Mouse (Mus musculus) cortical plate, adult 2 months (tissue): ENCODE data around the gene 1700067P10Rik.

Experiments
- CTCF ChIP-seq: fragments of 200-500 bp; IDR thresholded peaks from 2 replicates; pipeline ENCODE4 v1.5.1; 2011; ENCODE audit warnings: mild to moderate bottlenecking, control low read depth, low read length; ENCODE audit not compliant: insufficient read depth; ENCODE audit errors: extremely low read depth
- POLR2A ChIP-seq: fragments of 200-500 bp; IDR thresholded peaks from 2 replicates; pipeline ENCODE4 v1.6.1; 2011; ENCODE audit warnings: mild to moderate bottlenecking, low read length, control low read depth; ENCODE audit not compliant: insufficient read depth; ENCODE audit errors: extremely low read depth

DNA sequence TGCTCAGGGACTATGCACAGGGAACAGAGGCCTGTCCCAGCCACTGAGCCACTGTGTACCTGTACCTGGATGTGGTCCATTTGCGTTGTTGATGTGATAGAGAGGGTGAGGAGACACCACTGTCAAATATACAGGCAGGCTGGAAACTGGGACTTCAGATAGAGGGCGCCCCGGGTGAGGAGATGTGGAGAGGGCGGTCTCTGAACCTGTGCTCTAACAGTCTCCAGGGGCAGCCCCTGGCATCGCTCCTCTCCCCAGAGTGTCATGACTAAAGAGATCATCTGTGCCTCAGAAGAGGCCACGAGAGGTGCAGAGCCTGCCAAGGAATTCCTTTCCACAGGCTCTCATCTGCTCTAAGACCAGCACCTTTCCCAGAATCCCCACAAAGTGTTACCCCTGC is 18.7 kb downstream of the 1700067P10Rik start:
- TF ChIP-seq CTCF, result no peak
- TF ChIP-seq POLR2A, result no peak
